Mouse (Mus musculus) stomach, postnatal 0 days (tissue): ENCODE results near the gene Fstl4.

Experiments used
- CTCF ChIP-seq: IDR thresholded peaks from 2 replicates; pipeline ENCODE4 v1.5.1; 2016; ENCODE audit warnings: antibody characterized with exemption, low read depth, mild to moderate bottlenecking, moderate library complexity
- EP300 ChIP-seq: optimal IDR thresholded peaks from 2 replicates; pipeline ENCODE3; 2016; ENCODE audit warnings: antibody characterized with exemption

DNA sequence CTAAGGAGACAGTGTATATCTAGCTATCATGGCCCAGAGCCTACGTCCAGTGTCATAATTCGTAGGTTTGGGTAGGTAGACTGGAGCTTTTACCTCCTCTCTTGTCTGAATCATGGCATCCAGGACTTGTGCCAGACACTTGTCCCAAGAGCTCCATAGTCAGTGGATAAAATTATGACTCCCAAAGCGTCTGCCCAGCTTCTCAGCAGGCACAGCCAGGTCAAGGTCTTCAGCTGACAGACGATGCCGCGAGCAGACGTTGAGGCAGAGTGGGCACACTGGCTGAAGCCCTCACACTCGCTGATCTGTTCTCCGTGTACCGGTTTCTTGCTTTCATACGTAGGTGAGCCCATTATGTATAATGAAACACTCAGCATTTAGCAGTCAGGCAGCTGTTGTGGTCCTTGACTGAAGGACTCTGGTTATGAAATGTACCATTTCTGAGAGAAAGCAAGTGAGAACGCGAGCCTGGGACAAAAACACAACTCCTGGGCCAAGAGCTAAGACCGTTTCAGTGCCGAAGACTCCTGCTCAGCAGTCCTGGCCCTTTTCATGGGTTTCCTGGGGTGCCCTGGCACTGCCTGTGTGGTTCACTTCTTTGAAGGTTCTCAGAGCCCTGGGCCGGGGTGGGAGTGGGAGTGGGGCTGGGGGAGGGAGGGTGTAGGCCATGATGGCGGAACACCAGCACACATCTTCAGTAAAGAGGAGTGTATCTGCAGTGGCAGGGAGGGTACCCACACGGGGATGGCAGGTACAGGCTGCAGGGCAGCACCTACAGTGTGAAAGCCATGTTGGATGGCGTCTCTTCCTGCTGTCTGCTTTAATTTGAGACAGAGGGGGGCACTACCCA is 111.7 kb downstream of the Fstl4 start:
- TF ChIP-seq CTCF (no peak), EP300 (no peak)
